Mouse (Mus musculus) spleen, adult 18-20 months (tissue): ENCODE data around the gene Apoa1.

ENCODE experiments used
- DNase-seq, 2 experiments: peaks; one replicate each; pipeline ENCODE4 v3.0.0; 2022; ENCODE audit warnings: mixed read lengths in 2 of 2

Gene Apoa1

DNA sequence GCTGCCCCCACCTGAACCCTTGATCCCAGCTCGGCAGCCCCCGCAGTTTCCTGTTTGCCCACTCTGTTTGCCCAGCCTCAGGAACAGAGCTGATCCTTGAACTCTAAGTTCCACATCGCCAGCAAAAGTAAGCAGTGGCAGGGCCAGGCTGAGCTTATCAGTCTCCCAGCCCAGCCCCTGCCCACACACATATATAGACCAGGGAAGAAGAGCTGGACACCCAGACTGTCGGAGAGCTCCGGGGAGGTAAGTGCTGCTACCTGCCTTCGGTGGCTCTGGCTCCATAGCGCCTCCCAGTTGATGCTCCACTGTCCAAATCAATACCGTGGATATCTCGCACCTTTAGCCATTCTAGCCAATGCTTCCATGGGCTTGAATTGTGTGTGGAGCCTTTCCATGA is at the start of gene Apoa1:
TSS of gene Apoa1 (plus strand) at position 90 of the 400 bp plus-strand sequence.
- DNase-seq, result no peak

DNA sequence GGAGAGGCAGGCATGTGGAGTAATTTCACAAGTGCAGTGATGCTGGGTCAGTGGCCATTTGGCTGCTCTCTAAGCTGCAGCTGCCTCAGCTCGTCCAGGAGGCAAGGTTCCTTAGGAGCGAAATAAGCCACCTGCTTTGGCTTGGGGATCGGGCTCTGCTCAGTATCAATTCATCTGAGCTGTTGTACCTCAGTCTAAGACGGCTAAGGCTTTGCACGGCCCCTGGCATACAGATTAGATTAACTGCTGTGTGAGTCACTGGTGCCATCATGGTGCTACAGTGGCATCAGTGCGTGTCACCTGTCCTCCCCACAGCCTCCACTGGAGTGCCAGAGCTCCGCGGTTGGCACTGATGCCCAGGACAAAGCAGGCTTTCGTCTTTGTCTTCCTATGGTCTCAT is 49.8 kb upstream of the Apoa1 start:
- no peak for DNase-seq

DNA sequence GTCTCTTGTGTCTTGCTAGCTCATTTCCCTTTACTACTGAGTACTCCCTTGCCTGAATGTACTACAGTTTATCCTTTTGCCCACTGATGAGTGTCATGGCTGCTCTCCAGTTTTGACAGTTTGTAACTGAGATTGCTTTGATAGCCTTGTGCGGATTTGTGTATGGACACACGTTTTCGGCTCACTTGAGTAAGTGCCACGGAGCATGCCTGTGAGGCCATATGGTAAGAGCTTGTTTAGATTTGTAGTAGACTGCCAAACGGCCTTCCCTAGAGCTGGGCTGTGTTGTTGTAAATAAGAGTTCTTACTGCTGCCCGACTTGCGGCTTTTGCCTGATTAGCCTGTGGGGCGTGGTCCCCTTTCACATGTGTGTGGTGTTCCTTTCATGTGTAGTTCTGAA is 47.1 kb upstream of the Apoa1 start:
- no peak for DNase-seq

DNA sequence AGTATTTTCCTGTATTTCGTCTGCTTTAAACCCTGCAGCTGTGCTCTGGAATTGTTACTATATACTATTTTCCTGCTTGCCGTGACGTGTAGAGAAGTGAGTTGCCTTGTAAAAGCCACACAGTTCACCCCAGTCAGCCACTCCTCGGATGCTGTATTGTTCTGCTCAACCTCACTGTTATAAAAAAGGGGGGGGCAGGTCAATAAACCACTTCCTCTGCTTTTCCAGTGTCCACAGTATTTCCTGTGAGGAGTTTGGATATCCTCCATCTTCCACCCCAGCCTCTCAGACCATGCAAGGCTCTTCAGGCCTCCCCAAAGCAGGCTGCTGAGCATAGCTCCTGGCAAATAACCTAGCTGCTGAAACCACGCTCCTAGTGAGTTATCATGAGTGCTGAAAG is 43.8 kb upstream of the Apoa1 start:
- DNase-seq, result no peak

DNA sequence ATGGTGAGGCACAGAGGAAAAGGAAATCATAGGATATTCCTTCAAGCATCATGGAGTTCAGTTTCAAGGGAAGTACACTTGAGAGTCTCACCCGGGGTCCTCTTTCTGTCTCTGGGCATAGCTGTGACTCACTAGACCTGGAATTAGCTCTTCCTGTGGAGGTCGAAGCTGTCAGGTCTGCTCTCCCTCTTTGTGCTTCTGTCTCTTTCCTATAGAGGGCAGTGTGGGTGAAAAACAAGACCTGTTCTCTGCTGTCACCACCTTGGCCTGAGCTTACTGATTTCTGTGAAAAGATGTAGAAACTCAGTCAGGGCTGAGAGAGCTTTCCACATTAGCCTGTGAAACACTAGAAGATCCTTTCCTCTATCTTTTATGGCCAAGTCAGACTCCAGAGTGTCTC is 43.2 kb upstream of the Apoa1 start:
- no peak for DNase-seq

DNA sequence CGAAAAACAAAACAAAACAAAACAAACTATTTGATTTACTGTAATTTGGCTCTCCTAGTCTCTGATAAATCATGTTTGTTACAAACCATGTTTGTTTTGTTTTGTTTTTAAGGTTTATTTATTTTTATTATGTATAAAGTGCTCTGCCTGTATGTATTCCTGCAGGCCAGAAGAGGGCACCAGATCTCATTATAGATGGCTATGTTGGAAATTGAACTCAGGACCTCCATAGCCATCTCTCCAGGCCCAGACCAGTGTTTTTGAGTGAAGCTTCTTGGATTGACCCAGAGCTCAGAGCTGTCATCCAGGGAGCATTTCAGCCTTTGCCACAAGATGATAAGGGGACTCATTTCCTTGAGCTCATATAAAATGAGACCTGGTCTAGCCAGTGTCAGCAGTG is 42.0 kb upstream of the Apoa1 start:
- DNase-seq, result no peak

DNA sequence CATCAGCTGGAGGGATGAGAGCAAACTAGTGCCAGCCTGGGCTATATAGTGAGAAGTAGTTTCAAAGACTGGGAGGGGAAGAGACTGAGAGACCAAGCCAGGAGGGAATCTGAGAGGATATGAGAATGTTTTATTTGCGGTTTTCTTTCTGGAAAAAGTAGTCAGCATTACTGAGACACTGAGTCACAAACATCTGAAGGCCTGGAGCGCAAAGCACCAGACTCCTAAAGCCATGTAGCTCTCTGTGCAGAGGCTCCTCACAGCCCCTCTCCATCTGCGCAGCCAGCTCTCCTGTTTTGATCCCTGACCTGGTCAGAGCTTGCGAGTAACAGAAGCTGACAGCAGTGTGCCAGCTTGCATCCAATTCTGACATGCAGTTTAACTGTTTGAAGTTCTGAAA is 40.0 kb upstream of the Apoa1 start:
- DNase-seq, result no peak

DNA sequence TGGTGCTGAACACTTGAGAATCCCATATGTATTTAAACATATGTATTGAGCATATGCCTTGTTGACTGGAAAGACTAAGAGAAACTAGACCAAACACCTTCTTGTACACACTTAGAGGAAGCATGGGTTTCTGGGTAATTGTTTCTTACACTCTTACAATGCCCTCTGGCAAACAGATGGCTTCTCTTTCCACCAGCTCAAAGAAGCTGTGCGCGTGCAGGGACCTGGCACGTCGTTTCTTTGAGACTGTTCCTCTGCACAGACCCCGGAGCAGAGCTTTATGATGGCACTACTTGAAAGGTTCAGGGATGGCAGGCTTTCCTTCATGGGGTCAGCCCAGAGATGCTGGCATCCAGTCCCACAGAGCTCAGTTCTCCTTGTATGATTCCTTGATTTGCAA is 39.4 kb upstream of the Apoa1 start:
- DNase-seq, result no peak

DNA sequence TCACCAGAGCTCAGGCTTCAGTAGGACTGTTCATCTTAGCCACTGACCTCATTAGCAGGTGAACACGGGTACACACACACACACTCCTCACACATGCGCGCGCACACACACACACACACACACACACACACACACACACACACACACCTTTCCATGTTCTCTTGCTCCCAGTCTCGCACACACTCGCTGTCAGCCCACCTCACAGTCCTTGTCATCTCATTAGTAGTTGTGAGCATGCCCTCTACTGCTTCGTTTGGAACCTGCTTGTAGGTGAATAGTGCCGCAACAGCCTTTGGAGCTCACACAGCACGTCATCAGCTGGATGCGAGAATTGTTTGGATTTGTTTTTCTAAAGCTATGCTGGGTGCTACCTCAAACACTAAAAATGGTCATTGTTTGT is 39.0 kb upstream of the Apoa1 start:
- DNase-seq, result no peak

DNA sequence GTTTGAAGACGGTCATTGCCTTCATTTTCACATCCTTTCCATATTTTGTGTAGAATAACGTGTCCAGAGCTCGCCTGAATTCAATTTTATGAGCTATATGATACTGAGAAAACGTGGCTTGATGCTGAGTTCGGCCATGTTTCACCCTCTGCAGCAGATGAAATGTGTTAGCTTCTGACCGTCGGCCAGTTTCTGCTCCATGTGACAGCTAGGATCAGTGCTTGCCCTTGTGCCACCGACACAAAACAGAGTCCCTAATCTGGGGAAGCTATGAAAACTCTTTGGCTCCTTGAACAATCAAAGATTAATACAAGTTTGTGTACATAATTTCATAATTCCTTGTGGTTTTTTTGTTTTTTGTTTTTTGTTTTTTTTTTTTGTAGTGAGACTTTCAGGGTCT is 37.1 kb upstream of the Apoa1 start:
- no peak for DNase-seq

DNA sequence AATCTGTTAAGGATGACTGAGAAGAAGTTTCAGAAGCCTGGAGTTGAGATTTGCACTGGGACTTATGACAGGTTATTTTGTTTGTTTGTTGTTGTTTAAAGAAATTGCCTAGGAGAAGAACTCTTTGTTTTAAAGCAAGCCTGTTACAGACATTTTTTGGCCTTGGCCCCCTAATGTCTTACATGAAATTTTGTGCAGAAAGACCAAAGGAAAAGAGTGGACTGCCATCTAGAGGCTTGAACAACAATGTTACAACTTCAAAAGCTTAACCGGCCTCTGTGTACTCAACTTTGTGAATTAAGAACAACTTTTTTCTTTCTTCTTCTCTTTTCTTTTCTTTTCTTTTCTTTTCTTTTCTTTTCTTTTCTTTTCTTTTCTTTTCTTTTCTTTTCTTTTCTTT is 36.7 kb upstream of the Apoa1 start:
- no peak for DNase-seq

DNA sequence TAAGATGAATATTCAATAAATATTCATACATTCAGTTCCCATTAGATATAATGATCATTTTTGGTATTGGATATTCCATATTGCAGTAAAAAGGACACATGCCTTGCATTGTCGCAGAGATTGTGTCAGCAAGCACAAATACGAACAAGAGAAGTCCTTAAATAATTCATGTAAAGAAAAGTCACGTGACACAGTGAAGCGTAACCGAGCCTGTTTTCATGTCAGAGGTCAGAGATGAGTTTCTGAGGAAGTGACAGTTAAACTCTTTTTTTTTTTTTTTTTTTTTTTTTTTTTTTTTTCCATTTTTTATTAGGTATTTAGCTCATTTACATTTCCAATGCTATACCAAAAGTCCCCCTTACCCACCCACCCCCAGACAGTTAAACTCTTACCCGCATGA is 35.7 kb upstream of the Apoa1 start:
- DNase-seq, result no peak

DNA sequence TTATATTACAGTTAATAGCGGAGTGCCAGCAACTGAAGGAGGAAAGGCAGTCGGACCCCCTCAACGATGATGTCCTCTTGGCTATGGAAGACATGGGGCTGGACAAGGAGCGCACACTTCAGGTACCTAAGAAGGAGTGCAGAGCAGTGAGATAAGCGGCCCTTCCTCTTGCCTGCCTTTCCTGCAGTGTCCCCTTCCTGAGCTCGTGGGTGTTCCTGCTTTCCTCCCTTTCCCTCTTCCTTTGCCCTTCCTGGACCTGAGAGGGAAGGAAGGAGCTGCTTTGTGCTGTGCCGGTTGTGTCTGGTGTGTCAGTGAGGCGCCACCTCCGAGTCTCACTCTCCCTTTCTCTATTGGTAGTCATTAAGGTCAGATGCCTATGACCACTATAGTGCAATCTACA is 33.6 kb upstream of the Apoa1 start:
- no peak for DNase-seq

DNA sequence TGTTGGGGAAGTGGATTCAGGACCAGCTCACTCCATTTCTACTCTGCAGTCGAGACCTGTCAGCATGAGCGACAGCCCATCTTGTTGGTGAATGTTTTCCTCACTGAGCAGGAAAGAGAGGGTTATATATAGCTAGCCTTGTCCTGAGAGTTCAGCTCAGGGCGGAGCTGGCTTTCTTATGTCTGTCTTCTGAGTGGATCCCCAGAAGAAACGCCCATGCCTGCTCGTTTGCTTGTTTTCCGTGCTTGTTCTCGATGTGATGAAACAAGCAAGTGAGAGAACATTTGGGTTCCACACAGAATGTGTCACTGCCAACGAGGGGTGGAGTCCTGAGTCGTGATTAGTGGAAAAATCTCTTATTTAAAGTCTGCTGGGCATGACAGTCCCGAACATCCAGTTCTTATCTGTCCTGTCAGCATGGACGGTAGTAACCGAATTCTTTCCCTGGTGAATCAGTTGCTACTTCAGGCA is 31.6 kb upstream of the Apoa1 start:
- no peak for DNase-seq

DNA sequence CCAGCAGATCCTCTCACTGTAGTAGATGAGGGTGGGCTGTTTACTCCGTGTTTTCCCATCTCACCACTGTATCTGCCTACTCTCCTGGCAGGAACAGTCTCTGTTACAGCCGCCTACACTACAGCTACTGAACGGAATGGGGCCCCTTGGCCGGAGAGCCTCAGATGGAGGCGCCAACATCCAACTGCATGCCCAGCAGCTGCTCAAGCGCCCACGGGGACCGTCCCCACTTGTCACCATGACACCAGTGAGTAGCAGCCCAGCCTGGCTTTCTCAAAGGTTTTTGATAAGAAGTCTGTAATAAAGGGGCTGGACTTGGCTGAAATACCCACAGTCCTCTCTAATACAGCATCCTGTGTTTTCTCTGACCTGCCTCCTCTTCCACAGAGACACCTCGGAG is 29.9 kb upstream of the Apoa1 start:
- no peak for DNase-seq

DNA sequence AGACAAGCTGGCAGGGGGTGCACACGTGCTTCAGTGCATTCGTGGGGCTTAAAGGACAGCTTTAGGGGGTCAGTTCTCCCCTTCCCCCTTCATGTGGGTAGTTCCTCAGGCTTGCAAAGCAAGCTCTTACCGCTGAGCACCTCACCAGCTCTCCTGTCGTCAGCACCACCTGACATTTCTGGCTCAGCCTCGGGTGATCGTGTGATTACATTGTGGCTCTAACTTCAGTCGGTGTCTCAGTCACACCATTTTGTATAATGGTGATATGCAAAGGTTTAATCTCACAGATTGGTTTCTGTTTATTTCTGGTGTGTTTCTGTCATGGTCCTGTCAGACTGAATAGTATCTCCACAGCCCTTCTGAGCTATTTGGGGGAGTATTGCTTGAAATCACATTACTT is 29.4 kb upstream of the Apoa1 start:
- DNase-seq, result no peak

DNA sequence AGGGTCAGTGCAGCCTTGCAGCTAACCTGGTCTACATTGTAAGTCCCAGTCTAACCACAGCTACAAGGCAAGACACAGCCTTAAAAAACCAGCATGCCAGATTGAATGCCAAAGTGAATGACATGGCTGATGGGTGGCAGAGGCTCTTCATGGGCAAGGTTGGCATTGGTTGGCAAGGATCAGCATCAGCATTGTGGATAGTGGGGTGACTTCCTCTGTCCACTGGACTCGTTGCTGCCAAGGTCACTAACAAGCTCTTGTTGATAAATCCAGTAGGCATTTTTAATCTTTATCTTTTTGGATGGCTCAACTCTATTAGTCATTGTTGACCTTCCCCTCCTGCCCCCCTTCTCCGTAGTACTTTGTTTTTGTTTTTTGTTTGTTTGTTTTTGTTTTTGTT is 28.8 kb upstream of the Apoa1 start:
- no peak for DNase-seq

DNA sequence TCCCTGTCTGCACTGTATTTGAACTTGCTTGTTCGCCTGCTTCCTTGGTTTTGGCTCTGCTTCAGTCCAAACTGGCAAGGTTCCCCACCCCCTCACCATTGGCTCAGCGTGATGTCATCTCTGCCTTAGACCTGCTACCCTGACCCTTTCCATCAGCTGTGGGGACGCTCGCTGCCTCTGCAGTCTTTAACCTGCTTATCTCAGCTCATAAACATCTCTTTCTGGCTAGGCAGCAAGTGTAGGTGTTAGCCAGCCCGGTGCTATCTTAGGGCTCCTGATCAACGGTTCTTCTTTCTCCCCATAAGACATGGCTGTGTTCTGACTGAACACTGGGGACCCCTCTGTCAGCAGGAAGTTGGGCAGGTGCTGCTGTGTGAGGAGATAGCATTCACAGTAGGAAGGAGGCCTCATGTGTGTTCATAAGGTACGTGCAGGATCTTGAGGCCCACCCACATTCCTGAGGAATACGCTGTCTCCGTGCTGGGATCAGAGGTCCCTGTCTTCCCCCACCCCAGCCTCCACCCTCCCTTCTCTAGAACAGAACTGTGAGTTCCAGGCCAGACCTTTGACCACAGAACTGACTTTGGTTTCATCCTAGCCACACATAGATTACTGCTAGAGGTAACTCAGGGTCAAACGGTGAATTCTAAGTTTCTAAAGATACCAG is 21.4 kb upstream of the Apoa1 start:
- no peak for DNase-seq

DNA sequence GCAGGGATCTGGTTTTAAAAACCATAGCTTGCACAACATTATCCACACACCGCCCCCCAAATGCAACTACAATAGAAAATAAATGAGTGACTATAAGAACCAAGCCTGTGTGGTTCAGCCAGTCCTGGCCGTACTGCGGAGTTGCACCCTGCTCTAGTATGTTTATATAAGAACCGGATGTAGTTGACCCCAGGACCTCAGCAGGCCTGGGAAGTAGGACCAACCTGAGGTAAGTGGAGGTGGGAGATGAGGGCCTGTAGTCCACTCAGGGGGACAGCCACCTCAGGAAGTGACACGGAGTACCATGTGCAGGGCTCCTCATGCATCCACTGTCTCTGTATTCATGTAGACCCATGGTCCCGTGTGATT is 20.9 kb upstream of the Apoa1 start:
- DNase-seq, result no peak

DNA sequence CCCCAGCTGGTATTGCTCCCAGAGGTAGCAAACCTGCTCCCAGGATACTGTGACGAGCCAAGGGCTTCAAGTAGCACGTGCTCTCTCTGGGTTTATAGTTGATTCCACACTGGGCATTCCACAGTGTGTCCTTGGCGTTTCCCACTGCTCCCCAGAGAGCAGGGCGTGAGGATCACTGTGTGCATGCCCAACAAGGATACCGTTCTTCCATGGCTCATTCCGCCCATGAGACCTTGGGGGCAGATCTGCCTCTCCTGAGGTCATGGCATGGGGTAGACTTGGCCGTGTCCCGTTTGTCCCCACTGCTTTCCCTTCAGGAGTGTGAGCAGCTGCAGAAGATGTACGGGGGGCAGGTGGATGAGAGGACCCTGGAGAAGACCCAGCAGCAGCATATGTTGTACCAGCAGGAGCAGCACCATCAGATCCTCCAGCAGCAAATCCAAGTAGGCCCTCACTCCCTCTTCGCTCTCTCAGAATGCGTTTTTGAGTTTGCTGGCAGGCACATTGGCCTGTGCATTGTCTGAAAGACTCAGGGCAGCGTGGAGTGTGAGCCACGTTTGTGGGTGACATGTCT is 19.9 kb upstream of the Apoa1 start:
- no peak for DNase-seq

DNA sequence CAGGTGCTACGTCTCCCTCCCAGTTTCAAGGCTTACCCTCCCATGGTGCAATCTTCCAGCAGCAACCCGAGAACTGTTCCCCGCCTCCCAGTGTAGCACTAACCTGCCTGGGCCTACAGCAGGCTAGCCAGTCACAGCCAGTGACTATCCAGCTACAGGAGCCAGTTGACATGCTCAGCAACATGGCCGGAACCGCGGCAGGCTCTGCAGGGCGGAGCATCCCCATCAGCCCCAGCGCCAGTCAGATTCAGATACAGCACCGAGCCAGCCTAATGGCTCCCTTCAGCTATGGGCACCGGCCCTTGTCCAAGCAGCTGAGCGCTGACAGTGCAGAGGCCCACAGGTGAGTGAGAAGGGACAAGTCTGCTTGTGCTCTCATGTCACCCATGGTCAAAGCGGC is 17.9 kb upstream of the Apoa1 start:
- no peak for DNase-seq

DNA sequence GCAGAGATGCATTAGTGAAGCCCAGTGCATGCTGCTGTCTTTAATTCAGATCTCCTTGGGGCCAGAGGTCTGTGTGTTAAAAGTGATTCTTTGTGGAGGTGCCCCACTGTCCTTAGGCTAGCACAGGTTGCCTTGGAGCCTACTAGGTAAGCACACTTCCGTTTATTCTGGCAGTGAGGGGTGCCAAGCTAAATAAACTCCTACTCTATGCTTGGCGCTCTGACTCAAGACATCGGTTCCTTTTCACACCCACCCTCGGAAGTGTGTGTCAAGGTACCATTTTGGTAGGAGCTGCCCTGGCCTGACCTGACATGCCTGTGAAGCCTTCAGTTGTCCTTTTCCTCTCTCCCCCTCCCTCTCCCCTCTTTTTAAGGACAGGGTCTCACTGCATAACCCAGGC is 14.1 kb upstream of the Apoa1 start:
- DNase-seq, result no peak

DNA sequence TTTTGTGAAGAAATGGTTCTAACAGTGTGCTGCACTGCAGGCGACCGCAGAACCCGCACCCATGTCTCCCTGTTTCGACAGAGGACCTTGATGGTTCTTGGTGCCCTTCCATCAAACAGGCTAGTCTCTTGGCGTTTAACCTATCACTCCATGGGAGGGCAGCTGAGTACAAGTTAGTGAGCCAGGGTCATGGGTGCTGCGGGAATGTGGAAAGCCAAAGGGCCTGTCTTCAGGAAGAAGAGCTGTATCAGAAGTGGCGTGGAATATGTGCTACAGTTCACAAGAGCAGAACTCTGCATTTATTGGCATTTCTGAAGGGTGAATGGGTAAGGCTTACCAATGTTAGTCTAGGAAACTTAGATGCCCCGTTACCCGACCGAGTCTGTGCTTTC is 13.4 kb upstream of the Apoa1 start:
- no peak for DNase-seq

DNA sequence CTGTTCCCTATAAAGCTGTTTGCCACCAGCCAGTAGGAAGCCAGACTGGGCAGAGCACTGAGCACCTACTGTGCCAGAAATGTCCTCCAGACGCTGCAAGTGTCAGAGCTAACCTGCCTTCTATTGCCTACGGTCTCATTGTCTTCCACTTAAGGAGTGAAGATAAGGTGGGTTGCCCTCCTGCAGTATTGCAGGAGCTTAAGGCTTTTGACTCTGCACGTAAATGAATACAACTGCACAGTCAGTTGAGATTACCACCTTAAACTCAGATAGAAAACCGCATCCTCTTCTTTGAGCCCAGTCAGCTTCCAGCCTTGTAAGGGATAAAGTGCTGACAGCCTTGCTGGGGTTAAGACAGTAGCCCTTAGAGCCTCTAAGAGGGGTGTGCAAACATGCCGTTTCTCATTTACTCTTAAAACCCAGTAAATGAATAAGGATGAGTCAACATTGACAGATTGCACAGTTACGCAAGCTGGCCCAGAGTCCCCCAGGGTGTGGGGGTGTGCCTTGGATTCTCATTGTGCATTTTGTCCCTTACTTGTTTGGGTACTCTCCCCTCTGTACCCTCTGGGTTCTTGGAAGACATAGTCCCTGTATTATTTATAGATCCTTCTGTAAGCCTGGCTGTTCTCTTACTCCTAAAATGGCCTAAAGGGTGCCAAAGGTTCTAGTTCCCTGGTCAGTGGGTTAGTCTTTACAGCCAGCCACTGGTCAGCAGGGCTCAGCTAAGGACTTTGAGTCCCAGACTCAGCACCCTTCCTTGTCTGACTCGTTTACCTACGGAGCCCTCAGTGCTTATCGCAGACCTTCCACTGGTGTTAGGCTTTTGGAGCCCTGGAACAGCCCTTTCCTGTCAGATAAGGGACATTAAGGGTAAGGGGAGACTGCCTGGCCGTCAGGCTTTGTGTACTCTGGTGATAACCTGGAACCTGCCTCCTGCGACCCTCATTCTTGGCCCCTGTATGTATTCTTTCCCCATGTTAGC is 12.8 kb upstream of the Apoa1 start:
- DNase-seq, result no peak
